Mouse (Mus musculus) forebrain, embryonic 11.5 days (tissue): ENCODE measurements at regions not wholly inside any gene's neighbourhood (a gene's known extent, or its start where the extent isn't known, plus 50 kb on each side); places are given as distances from the start of the nearest gene placed in this dataset.
"Not testable (repeated sequence)": the region's sequence is repeated elsewhere in the genome, so short reads cannot be mapped to it uniquely, and the experiment has no call there.

Experiments used
- ATAC-seq: fragments of 200-750 bp; cut with Nextera tagmentation; replicated peaks from 2 replicates; pipeline ENCODE4 v1.8.0; 2017; ENCODE audit warnings: moderate TSS enrichment; ENCODE audit not compliant: low FRiP score
- DNase-seq: peaks from one replicate; pipeline ENCODE4 v3.0.0-alpha.2; 2017; ENCODE audit warnings: low spot score
- H3K27ac ChIP-seq: fragments of 300-500 bp; sonication (generic); 2 replicates; pipeline ENCODE4 v1.5.1; 2014; ENCODE audit warnings: low read depth, low read length
- H3K27me3 ChIP-seq: fragments of 300-500 bp; sonication (generic); 2 replicates; pipeline ENCODE4 v1.6.1; 2014; ENCODE audit warnings: mild to moderate bottlenecking, low read length, mixed read lengths; ENCODE audit not compliant: control insufficient read depth, insufficient read depth
- H3K36me3 ChIP-seq: fragments of 300-500 bp; sonication (generic); 2 replicates; pipeline ENCODE4 v1.6.1; 2014; ENCODE audit warnings: mild to moderate bottlenecking, low read length, moderate library complexity, mixed read lengths; ENCODE audit not compliant: control insufficient read depth, insufficient read depth
- H3K4me1 ChIP-seq: fragments of 300-500 bp; sonication (generic); replicated peaks from 2 replicates; pipeline ENCODE4 v1.6.1; 2014; ENCODE audit warnings: low read length, mixed read lengths; ENCODE audit not compliant: control insufficient read depth, insufficient read depth
- H3K4me2 ChIP-seq: fragments of 300-500 bp; sonication (generic); 2 replicates; pipeline ENCODE4 v1.6.1; 2014; ENCODE audit warnings: low read depth, mild to moderate bottlenecking, low read length, moderate library complexity, mixed read lengths; ENCODE audit not compliant: severe bottlenecking
- H3K4me3 ChIP-seq: fragments of 300-500 bp; sonication (generic); 2 replicates; pipeline ENCODE4 v1.5.1; 2014; ENCODE audit warnings: low read depth, low read length
- H3K9ac ChIP-seq: fragments of 300-500 bp; sonication (generic); 2 replicates; pipeline ENCODE4 v1.6.1; 2014; ENCODE audit warnings: low read length
- H3K9me3 ChIP-seq: fragments of 300-500 bp; sonication (generic); 2 replicates; pipeline ENCODE4 v1.6.1; 2016; ENCODE audit warnings: low read length, mixed read lengths; ENCODE audit not compliant: control insufficient read depth
- WGBS: fragments of 180-500 bp; shearing (Covaris S2); extraction: QIAGEN DNeasy Blood & Tissue Kit; methylation state at CpG from one replicate; pipeline ENCODE4 v1.1.7; 2014; 5-methylcytosine and 5-hydroxymethylcytosine counted together

GRCm38 (mm10) chr4:69677315-69677714 is 723.1 kb upstream of the Brinp1 start:
- no peak overlapping the region for H3K9ac ChIP-seq

GRCm38 (mm10) chr4:69673456-69673855 is 719.3 kb upstream of the Brinp1 start:
- no peak overlapping the region for H3K4me3 ChIP-seq
- no peak overlapping the region for H3K4me2 ChIP-seq
- H3K4me1 ChIP-seq: no peaks in the 10 kb centered on the region
- H3K9me3 ChIP-seq: no peaks in the 10 kb centered on the region
- no peaks in the 10 kb centered on the region for H3K27me3 ChIP-seq
- no peak overlapping the region for H3K9ac ChIP-seq
- no peaks in the 10 kb centered on the region for H3K36me3 ChIP-seq
- H3K27ac ChIP-seq: no peak overlapping the region
- no peak for ATAC-seq
- no peak for DNase-seq

More at GRCm38 (mm10) chr4:69677315-69677714, 723.1 kb upstream of the Brinp1 start:
- 80% methylated on average over 2 of the region's 2 CpGs for WGBS
- Histone ChIP-seq H3K4me1 (no peaks in the 10 kb centered on the region), H3K9me3 (no peaks in the 10 kb centered on the region), H3K36me3 (no peaks in the 10 kb centered on the region), H3K4me2 (no peak overlapping the region), H3K4me3 (no peak overlapping the region), H3K27ac (no peak overlapping the region), H3K27me3 (no peaks in the 10 kb centered on the region)
- DNase-seq: no peak
- no peak for ATAC-seq

GRCm38 (mm10) chr4:69628908-69629307 is 674.7 kb upstream of the Brinp1 start:
- Histone ChIP-seq H3K4me3 (no peak overlapping the region), H3K27ac (no peak overlapping the region), H3K36me3 (no peaks in the 10 kb centered on the region), H3K9ac (no peak overlapping the region), H3K4me2 (no peak overlapping the region), H3K9me3 (no peaks in the 10 kb centered on the region), H3K4me1 (no peaks in the 10 kb centered on the region), H3K27me3 (no peaks in the 10 kb centered on the region)
- DNase-seq (no peak), ATAC-seq (no peak)
- WGBS: 60% methylated on average over 2 of the region's 2 CpGs

- H3K4me3 ChIP-seq, DNase-seq: not testable (repeated sequence)
- 83% methylated on average over 2 of the region's 2 CpGs for WGBS
These were observed 672.2 kb upstream of the Brinp1 start for GRCm38 (mm10) chr4:69626426-69626825.

GRCm38 (mm10) chr4:69625831-69626230 is 671.6 kb upstream of the Brinp1 start:
- Histone ChIP-seq H3K4me3 (no peak overlapping the region), H3K27me3 (no peaks in the 10 kb centered on the region), H3K9ac (no peak overlapping the region), H3K27ac (no peak overlapping the region), H3K9me3 (no peaks in the 10 kb centered on the region), H3K4me1 (no peaks in the 10 kb centered on the region), H3K36me3 (no peaks in the 10 kb centered on the region), H3K4me2 (no peak overlapping the region)
- 76% methylated on average over 2 of the region's 2 CpGs for WGBS
- ATAC-seq (no peak), DNase-seq (no peak)

More at GRCm38 (mm10) chr4:69626426-69626825, 672.2 kb upstream of the Brinp1 start:
- not testable (repeated sequence) for H3K4me1 ChIP-seq, ATAC-seq, H3K27me3 ChIP-seq, H3K9me3 ChIP-seq, H3K9ac ChIP-seq, H3K27ac ChIP-seq, H3K36me3 ChIP-seq, H3K4me2 ChIP-seq

- H3K9ac ChIP-seq: no peak overlapping the region
- H3K27ac ChIP-seq: no peak overlapping the region
- no peaks in the 10 kb centered on the region for H3K27me3 ChIP-seq
- 93% methylated on average over 2 of the region's 2 CpGs for WGBS
- H3K9me3 ChIP-seq: no peaks in the 10 kb centered on the region
- H3K4me2 ChIP-seq: no peak overlapping the region
- no peaks in the 10 kb centered on the region for H3K36me3 ChIP-seq
- H3K4me1 ChIP-seq: no peaks in the 10 kb centered on the region
- no peak overlapping the region for H3K4me3 ChIP-seq
- ATAC-seq (no peak), DNase-seq (no peak)
These were observed 666.9 kb upstream of the Brinp1 start for GRCm38 (mm10) chr4:69621058-69621609.

- Histone ChIP-seq H3K9me3 (no peaks in the 10 kb centered on the region), H3K4me1 (no peaks in the 10 kb centered on the region), H3K9ac (no peak overlapping the region), H3K27me3 (no peaks in the 10 kb centered on the region), H3K36me3 (no peaks in the 10 kb centered on the region), H3K27ac (no peak overlapping the region), H3K4me2 (no peak overlapping the region), H3K4me3 (no peak overlapping the region)
- WGBS: 71% methylated on average over 5 of the region's 5 CpGs
- ATAC-seq (no peak), DNase-seq (no peak)
These were observed 664.0 kb upstream of the Brinp1 start for GRCm38 (mm10) chr4:69618161-69618730.

- H3K36me3 ChIP-seq: no peaks in the 10 kb centered on the region
- no peaks in the 10 kb centered on the region for H3K27me3 ChIP-seq
- DNase-seq: no peak
- 83% methylated on average over 1 of the region's 1 CpGs for WGBS
- no peak overlapping the region for H3K9ac ChIP-seq
- no peak overlapping the region for H3K27ac ChIP-seq
- H3K4me2 ChIP-seq: no peak overlapping the region
- no peak for ATAC-seq
- H3K4me3 ChIP-seq: no peak overlapping the region
- no peaks in the 10 kb centered on the region for H3K4me1 ChIP-seq
- H3K9me3 ChIP-seq: no peaks in the 10 kb centered on the region
These were observed 660.7 kb upstream of the Brinp1 start for GRCm38 (mm10) chr4:69614901-69615300.

GRCm38 (mm10) chr4:69611681-69612300 is 657.6 kb upstream of the Brinp1 start:
- ATAC-seq (no peak), DNase-seq (no peak)
- Histone ChIP-seq H3K27me3 (no peaks in the 10 kb centered on the region), H3K9me3 (no peaks in the 10 kb centered on the region), H3K4me1 (no peaks in the 10 kb centered on the region), H3K36me3 (no peaks in the 10 kb centered on the region), H3K4me3 (no peak overlapping the region), H3K9ac (no peak overlapping the region), H3K4me2 (no peak overlapping the region), H3K27ac (no peak overlapping the region)
- 87% methylated on average over 5 of the region's 5 CpGs for WGBS
